Mouse (Mus musculus) mature B cell (primary cell): Measurements from ENCODE around the gene Spi1.

Source experiments
- in situ Hi-C: fragments of 300-500 bp; cut with MboI; formaldehyde crosslinking; loops from 2 replicates; pipeline ENCODE4 v1.14.3; 2019

Spi1 gene

DNA sequence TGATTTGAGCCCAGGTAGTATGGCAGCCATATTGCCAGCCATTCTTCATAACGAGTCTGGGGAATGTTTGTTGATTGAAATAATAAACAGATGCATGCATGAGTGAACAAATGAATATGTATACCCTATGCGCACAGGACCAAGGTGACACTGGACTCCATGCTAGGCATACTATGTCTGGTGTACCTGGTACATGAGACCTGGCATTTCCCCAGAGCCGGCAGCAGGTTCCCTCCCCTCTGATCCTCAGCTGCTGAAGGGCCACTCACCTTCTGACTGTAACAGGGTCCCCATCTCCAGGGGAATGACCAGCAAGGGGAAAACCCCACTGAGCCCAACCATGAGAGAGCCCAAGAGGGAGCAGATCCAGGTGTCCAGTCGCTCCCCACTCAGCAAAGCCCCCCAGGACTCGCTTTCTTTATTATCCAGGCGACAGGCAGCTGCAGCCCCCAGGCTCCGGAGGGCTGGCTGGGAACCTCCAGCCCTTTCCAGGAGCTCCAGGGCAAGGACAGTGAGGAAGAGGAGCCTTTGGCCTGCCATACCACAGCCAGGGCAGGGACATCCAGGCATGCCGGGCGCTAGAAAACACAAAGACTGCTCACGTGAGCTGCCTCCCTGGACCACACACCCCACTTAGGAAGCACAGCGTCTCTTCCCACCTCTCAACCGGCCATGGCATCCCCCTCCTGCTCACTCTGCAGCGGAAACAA lies 13.9 kb upstream of the Spi1 start:
- in situ Hi-C loops = no loop called here

DNA sequence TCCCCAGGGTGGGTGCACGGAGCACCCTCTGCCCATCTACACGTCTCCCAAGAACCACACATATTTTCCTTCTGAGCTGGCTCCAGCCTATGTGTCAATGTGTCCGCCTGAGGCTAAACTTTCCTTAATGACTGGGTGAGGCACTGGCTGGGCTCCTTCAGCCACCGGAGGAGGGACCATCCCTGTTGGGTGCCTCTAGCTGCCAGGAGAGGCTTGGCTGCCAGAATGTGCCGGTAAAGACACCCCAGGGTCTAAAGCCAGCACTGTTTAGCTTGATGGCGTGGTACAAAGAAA lies 13.4 kb upstream of the Spi1 start:
- in situ Hi-C loops = no loop called here

DNA sequence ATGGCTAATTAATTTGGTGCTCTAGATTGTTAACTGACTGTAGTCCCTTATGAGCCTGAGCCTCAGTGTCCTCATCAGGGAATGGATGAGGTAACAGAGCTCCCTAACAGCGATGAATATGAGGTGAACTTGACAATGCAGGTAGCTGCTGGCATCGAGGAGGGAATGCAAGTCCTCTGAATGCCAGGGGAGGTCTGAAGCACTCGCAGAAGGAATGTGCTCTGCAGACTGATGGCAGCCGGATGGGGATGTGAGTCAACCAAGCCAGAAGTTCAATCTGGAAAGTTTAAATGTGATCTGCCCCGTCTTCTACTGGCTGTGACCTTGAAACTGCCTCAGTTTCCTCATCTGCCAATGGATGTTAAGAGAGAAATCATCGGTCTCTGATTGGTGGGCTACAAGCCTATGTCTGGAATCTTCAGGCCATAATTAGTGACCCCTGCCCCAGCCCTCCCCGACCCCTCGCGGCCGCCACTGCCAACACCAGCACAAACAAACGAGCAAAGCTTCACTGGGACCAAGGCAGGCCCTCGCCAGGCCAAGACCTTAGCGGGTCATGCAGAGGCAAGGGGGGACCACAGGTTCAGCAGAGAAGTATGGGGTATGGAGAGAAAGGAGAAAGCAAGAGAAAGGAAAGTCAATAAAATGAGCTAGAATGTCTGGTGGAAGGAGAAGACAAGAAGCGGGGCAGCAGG lies 12.7 kb upstream of the Spi1 start:
- in situ Hi-C loops = no loop called here

DNA sequence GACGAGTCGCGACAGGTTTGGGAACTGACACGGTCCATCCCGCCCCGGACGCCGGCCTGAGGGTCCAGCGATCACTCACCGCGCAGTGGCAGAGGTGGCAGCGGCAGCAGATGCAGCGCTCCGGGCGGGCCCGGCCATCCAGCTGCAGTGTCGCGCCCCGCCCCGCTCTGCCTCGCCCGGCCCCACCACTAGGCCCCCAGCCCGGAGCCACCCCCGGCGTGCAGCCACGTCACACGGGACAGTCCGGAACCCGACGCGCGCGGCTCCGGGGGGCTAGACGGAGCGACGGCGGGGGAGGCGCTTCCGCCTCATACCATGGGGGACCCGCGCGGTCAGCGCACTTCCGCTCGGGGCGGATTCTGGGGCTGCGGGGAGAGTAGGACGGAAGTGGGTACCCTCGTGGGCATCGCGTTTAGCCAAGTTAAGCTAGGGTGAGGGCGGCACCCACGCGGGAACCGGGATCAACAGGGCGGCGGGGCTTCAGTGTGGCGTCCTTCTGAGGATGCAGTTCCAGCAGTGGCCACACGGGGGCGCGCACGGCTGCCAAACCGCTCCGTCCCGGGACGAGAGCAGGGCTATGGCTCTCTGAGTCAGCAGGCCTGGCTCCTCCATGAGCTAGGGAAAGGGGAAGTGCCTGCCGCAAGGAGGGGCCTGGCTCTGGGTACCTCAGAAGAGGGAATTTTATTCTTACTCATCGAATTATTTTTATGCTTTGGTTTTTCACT lies 12.0 kb upstream of the Spi1 start, which contains the start of gene Slc39a13:
Gene Slc39a13 (minus strand): TSS at position 342 of the 725 bp plus-strand sequence.
- in situ Hi-C loops = loop anchor here (5.0 kb wide), 1 partner anchor 37 kb away; no protein-coding TSS in a partner anchor

DNA sequence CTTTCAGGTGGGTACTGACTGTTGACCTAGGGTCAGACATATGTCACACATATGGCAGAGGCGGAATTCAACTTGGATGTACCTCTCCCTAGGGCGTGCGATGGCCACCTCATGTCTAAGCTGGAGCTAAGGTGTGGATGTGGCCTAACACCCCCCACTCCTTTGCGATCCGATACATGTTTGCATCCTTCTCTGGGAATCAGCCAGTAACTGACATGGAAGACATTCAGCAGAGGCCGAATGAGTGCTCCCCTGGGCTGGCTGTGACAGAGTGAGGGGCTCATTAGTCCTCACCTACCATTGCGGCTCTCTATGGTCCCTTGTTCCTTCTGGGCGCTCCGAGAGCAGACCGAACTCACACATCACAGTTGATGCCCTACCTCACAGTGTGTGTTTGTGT lies 11.1 kb upstream of the Spi1 start:
- in situ Hi-C loops = loop anchor here (5.0 kb wide), 1 partner anchor 36 kb away; no protein-coding TSS in a partner anchor

DNA sequence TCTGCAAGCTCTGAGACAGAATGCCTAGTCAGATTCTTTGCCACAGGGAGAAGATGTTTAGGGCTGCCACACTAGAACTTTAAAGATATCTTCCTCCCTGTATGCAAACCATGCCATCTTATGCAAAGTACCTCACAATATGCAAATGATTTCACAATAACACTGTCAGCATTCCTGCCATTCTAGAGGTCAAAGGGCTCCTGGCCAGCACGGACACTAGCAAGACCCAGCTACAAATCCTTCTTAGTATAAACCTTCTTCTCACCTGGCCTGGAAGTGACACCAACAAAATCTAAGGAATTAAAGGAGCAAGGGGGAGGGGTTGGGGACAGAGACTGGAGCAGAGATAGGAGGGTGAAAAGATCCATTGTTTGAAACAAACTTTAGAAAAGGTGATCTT lies 10.1 kb upstream of the Spi1 start:
- in situ Hi-C loops = loop anchor here (5.0 kb wide), 1 partner anchor 35 kb away; no protein-coding TSS in a partner anchor

DNA sequence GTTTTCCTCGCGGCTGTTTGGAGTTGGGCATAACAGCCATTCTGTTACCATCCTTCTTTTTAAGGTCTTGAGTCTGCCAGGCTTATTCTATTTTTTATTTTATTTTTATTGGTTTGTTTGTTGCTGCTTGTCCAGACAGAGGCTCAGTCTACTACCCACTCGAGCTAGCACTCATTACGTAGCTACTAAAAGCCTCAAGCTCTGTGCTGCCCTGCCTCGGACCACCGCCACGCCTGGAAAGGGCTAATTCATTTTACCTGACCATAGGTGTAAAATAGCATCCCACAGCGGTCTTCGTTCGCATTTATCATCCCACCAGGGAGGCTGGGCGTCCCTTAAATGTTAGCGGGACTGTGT lies 4.3 kb upstream of the Spi1 start:
- in situ Hi-C loops = no loop called here

DNA sequence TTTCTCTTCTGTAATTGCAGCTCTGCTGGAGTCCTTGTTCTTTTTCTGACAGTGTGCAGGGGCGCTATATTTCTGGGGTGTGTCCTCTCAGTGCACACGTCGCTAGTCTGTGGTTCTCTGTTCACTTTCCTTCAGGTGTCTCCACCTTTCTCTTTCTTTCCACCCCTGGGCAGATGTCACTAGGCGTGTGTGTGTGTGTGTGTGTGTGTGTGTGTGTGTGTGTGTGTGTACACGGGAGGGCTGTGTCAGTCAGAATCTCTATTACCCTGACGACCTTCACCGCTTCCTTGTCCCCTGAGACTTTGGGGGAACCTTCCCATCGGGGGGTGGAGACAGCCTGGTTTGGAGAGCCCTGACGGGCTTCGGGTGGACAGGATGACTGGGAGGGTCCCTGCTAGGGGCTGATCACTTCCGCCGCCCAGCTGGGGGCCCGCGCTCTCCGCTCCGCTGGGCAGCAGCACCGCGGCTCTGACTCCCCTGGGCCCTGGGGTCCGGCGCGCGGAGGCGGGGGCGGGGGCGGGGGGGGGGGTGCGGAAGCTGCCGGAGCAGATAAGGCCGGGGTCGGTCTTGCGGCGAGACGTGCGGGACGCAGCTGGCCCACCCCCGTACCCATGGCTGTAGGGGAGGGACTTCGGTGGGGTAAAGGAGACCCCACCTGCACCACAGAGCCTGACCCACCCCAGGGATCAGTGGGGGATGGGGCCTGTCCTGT lies 3.7 kb upstream of the Spi1 start:
- in situ Hi-C loops = no loop called here

DNA sequence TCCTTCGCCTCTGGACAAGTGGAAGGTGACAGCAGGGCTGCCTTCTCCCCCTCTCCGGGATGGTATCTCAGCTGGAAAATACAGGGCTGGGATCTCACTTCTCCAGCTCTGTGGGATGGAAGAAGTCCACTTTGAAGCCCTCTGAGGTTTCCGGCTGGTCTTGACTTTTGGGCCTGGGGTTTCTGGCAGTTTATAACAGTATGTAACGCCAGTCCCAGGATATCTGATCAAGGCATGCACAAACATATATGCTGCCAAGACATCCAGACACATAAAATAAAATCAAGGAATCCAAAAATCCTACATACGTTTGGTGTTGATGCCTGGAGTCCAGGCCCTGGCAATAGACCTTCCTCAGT lies 3.2 kb upstream of the Spi1 start:
- in situ Hi-C loops = no loop called here

DNA sequence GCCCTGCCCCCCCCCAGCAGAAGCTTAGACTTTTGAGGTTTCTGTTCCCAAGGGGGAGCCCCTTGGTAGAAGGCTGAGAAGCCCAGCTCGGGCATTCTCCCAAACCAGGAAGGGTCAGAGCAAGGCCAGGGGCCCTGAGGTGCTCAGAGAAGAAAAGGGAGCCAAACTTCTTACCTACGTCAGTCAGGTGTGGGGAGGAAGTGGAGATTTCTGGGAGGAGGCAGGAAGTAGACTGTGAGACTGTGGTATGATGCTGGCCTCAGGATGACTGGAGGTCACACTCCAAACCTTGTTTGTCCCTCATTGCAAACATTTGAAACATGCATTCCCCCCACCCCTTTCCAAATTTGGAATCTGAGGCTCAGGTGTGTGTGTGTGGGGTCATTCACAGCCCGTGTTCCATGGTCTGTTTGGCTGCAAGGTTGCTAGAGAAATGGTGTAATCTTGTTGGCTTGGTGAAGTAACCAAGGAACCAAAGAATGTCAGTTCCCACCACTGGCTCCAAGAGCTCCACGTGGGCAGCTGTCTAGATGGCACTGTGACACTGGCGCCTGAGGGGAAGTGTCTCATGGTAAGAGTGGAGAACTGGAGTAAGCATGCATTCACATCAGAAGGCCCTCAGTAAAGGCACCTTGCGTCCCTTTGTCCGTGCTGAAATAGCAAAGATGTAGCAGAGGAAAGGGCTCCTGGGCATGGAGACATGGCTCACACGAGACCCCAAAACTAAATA lies 1.2 kb upstream of the Spi1 start:
- in situ Hi-C loops = no loop called here

DNA sequence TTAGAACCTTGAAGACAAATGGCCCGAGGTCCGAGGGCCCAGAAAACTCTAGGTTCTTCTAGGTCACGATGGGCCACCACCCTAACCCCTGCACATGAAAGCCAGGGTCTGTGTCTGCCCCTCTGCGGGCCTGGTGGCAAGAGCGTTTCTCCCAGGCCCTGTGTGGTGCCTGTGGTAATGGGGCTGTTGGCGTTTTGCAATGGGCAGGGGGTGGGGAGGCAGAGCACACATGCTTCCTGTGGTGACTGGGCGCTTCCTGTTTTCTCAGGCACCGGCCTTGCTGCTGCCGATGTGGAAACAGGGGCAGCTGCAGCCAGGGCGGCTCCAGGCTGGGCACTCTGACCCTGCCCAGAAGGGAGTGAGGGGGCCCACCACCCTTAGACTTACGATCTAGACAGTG lies 654 bp downstream of the Spi1 start:
- in situ Hi-C loops = no loop called here

DNA sequence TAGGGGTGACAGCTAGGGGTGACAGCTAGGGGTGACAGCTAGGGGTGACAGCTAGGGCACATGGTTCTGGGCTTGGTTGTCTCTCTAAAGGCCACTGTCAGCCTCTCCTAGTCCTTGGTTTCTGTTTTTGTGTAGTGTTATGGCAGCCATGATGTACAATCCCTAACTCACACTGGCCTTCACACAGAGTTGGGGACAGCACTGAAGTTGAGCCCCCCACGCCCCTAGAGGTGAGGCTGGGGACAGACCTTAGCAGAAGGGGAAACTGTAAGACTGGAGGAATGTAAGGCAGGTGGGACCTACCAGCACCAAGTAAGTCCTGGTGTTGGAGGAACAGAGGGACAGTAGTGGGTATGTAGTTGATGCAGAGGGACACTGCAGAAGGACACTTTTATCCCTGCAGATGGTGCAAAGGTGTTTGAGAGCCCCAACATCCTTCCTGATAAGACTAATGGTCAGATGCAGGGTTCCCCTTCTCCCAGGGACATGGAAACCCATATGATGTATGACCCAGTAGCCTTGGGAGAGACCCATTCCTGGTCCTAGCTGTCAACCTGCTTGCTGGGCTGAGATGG lies 1.3 kb downstream of the Spi1 start:
- in situ Hi-C loops = no loop called here

DNA sequence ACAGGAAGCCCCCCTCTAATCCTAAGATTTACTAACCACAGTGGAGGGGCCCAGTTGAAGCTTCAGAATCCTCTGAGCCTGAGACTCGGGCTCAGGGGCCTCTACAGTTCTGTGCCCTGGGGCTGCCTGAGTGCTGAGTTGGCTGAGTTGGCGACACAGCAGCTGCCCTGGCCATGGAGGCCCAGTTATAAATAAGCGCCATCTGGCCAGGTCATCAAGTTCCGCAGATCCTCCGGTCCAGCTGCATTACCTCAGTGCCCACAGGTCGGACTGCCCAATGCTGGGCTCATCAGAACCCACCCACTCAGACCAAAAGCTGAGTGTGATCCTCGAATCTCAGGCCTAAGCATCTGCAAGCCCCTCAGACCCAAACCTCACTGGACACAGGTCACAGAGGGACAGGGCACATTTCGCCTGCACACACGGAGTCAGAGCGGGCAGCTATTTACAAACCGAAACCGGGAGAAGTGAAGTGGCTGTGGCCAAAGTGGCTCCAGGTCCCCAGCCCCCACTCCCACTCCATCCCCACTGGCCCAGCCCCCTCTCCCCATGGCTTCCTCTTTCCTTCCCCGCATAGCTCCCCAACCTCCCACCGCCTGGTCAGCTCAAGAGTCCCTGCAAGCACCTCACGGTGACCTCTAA lies 2.1 kb downstream of the Spi1 start:
- in situ Hi-C loops = no loop called here

DNA sequence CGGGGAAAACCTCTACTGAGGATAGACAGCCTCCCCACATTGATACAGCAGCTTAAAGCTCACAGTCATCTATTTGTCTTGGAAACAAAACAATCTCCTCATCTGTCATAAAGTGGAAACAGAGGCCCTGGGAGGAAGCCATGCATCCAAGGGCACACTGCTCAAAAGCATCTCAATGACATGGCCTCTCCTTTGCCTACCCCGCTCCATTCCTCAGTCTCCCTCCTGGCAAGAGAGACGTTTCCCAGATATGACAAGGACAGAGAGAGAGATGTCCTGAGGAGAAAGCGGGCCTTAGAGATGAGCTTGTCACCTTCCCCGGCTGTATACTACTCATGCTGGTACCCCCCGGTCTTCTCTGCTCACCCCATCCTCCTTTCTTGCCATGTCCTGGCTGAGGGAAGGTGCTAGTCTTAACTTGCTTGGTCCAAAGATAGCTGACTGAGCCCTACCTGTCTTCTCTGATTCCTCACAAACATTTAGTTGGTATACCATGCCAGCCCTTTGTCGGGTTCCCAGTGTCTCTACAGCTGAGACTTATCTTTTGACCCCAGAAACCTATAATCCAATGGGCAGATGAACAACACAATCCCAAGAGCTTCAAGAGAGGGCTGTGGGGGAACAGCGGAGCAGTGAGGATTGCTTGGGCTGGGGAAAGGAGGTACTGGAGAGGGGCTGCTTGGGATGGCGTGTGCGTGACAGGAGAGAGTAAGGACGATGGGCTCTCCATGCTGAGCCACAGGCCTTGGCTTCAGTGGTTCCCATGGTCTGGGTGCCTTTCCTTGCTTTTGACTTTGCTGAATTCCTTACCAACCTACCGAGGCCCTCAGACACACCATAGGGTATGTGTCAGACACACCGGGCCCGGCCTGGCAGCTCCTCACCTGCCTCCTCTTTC lies 3.6 kb downstream of the Spi1 start:
- in situ Hi-C loops = no loop called here

DNA sequence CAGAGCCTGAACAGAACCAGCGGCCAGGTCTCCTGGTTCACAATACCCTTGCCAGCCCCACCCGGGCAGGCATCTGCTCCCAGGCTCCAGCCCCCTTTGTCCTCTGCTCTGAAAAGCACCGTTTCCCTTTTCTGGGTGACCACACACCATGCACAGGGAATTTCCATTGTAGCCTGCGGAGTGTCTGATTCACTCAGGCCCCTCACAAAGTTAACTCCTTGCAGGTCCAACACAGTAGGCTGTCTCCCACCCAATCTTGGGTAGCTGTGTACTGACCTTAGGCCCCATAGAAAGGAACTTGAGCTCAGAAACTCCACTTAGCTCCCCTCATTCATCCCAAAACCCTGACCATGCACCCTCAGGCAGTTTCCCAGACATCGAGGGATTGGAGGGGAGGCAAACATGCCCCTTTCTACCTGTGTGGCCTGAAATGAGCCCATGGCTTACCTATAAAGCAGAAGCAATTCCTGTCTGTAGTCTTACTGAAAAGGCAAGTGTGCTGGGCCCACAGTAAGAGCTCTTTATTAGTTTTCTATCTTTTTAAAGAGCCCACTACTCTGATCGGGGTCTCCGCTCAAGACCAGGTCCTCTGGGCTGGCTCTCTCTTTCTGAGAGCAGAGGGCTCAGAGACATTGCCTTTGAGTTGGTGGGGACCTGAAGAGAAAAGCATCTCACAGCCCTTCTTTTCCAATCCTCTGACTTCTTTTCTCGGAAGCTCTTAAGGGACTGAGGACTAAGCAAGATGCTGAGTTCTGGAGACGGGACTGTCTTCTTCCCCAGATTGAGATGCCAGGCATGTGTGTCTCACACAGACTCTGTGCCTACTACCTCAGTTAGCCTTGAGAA lies 4.4 kb downstream of the Spi1 start:
- in situ Hi-C loops = no loop called here

DNA sequence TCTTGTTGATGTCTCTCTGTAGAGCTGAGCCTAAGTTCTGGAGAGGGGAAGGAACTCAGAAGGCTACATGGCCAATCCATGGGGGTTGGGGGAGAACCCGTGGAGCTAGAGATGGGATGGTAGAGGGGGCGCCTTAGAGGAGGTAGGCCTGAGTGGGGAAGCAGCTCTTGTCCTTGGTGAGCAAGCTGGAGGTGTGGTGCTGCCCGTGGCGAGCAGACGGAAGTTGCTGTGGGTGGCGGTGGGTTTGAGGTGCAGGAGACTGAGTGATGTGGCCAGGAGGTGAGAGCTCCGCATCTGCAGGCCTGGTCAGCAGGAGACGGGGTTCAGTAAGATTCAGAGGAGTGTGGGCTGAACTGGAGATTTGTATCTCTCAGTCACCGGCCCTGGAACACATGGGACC lies 5.3 kb downstream of the Spi1 start:
- in situ Hi-C loops = no loop called here

DNA sequence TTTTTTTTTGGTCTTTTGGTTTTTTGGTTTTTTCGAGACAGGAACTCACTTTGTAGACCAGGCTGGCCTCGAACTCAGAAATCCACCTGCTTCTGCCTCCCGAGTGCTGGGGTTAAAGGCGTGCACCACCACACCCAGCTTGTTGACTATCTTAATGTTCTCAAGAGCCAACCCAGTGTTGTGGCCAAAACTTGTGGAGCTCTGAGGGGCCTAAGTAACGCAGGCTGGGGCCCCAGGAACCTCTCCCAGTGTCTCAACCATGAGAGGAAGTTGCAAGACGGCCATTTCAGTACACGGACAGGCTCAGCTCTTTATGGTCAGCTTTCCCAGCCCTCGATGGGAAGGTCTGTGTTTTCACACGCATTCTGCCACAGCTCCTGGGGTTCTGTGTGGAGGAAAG lies 6.8 kb downstream of the Spi1 start:
- in situ Hi-C loops = no loop called here

DNA sequence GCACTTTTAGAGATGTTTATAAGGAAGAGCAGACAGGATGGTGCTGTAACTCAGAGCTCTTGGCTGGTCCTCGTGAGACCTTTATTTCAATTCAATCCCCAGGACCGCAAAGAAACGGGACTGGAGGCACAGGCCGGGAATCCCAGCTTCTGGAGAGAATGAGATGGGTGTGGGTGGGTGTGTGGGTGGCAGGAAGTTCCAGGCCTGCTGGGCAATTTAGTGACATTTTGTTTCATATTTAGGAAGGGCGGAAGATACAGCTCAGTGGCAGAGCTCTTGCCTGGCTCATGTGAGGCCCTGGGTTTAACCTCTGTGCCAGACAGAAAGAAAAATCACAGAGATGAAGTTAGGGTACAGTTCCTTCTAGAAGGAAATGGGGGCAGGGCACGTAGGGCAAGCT lies 8.0 kb downstream of the Spi1 start:
- in situ Hi-C loops = no loop called here

DNA sequence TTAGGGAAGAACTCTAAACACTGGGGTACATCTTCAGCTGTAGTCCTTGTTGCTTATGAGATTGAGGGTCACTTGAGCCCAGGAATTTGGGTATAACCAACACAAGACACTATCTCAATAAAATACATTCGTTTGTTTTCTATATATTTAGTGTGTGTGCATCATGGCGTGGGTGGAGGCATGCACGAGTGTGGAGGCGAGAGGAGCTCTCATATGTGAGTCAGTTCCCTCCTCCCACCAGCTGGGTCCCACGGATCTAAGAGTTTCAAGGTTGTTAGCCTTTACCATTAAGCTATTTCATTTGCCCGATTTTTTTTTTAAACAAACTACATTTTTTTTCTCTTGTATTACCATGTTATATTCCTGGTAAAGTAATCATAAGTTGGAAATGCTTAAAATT lies 8.6 kb downstream of the Spi1 start:
- in situ Hi-C loops = no loop called here
